Mouse (Mus musculus) midbrain, embryonic 16.5 days (tissue): ENCODE data around the gene Ccdc27. TPM values are rescaled to one million over a fixed set of nuclear protein-coding genes. Genes with fewer than 3 reads are reported as not detected.

Experiments
- ATAC-seq: fragments of 200-750 bp; cut with Nextera tagmentation; 2 replicates; pipeline ENCODE4 v1.8.0; 2017; ENCODE audit warnings: moderate TSS enrichment
- H3K27ac ChIP-seq: fragments of 300-500 bp; sonication (generic); 2 replicates; pipeline ENCODE4 v1.5.1; 2014; ENCODE audit warnings: mild to moderate bottlenecking, low read length, mixed read lengths
- H3K27me3 ChIP-seq: fragments of 300-500 bp; sonication (generic); 2 replicates; pipeline ENCODE4 v1.6.1; 2014; ENCODE audit warnings: low read depth, low read length, mixed read lengths; ENCODE audit not compliant: control insufficient read depth, insufficient read depth
- H3K36me3 ChIP-seq: fragments of 300-500 bp; sonication (generic); 2 replicates; pipeline ENCODE4 v1.6.1; 2014; ENCODE audit warnings: mild to moderate bottlenecking, low read length, moderate library complexity, mixed read lengths; ENCODE audit not compliant: control insufficient read depth, insufficient read depth
- H3K4me1 ChIP-seq: fragments of 300-500 bp; sonication (generic); 2 replicates; pipeline ENCODE4 v1.6.1; 2014; ENCODE audit warnings: mild to moderate bottlenecking, low read length, mixed read lengths; ENCODE audit not compliant: control insufficient read depth, insufficient read depth
- H3K4me2 ChIP-seq: fragments of 300-500 bp; sonication (generic); 2 replicates; pipeline ENCODE4 v1.6.1; 2014; ENCODE audit warnings: mild to moderate bottlenecking, low read length, mixed read lengths
- H3K4me3 ChIP-seq: fragments of 300-500 bp; sonication (generic); 2 replicates; pipeline ENCODE4 v1.5.1; 2014; ENCODE audit warnings: low read depth, mild to moderate bottlenecking, low read length, moderate library complexity, mixed read lengths
- H3K9ac ChIP-seq: fragments of 300-500 bp; sonication (generic); 2 replicates; pipeline ENCODE4 v1.6.1; 2014; ENCODE audit warnings: low read depth, low read length, mixed read lengths
- H3K9me3 ChIP-seq: fragments of 300-500 bp; sonication (generic); replicated peaks from 2 replicates; pipeline ENCODE4 v1.6.1; 2014; ENCODE audit warnings: mild to moderate bottlenecking, low read length, mixed read lengths; ENCODE audit not compliant: control insufficient read depth, poor library complexity, severe bottlenecking
- WGBS: fragments of 180-500 bp; shearing (Covaris S2); extraction: QIAGEN DNeasy Blood & Tissue Kit; methylation state at CpG from one replicate; pipeline ENCODE4 v1.1.7; 2014; 5-methylcytosine and 5-hydroxymethylcytosine counted together
- polyA plus RNA-seq: library from polyadenylated mRNA; unstranded; fragments of >200 nt; fragmentation: Nextera tagmentation; extraction: Ambion mirVana; gene quantifications from 2 replicates; pipeline ENCODE4 v1.2.1, GENCODE M21; 2015

The Ccdc27 gene
- polyA plus RNA-seq, 1 experiment from 2014 or later: not detected

GRCm38 (mm10) chr4:154071521-154071920 is 29.0 kb upstream of the Ccdc27 start:
- Histone ChIP-seq H3K4me1 (peaks cover 4% of the 10 kb centered on the region; the same call in 1 of the 2 replicates), H3K27ac (no peak overlapping the region), H3K27me3 (peaks cover 21% of the 10 kb centered on the region), H3K4me3 (peak overlapping the region; percentile 9), H3K9me3 (no peaks in the 10 kb centered on the region), H3K4me2 (peak overlapping the region; percentile 45), H3K36me3 (no peaks in the 10 kb centered on the region), H3K9ac (0 out of 2 replicates have a peak overlapping the region, but pooled peaks have one; percentile 15)
- no peak for ATAC-seq
- 1% methylated on average over 15 of the region's 20 CpGs for WGBS

- Histone ChIP-seq H3K9ac (no peak overlapping the region), H3K4me2 (no peak overlapping the region), H3K9me3 (no peaks in the 10 kb centered on the region), H3K27ac (no peak overlapping the region), H3K4me1 (peaks cover 4% of the 10 kb centered on the region; the same call in 1 of the 2 replicates), H3K27me3 (peaks cover 21% of the 10 kb centered on the region), H3K36me3 (no peaks in the 10 kb centered on the region), H3K4me3 (no peak overlapping the region)
- WGBS: 0% methylated on average over 5 of the region's 5 CpGs
- no peak for ATAC-seq
Observed at GRCm38 (mm10) chr4:154070896-154071295, 28.4 kb upstream of the Ccdc27 start.

- ATAC-seq: peak; percentile 70
- no peak overlapping the region for H3K4me3 ChIP-seq
- H3K4me1 ChIP-seq: no peaks in the 10 kb centered on the region
- 65% methylated on average over 14 of the region's 14 CpGs for WGBS
- no peaks in the 10 kb centered on the region for H3K36me3 ChIP-seq
- no peak overlapping the region for H3K9ac ChIP-seq
- H3K27ac ChIP-seq: no peak overlapping the region
- peaks cover 4% of the 10 kb centered on the region for H3K27me3 ChIP-seq
- H3K4me2 ChIP-seq: no peak overlapping the region
- no peaks in the 10 kb centered on the region for H3K9me3 ChIP-seq
Observed at GRCm38 (mm10) chr4:154064827-154065773, 22.6 kb upstream of the Ccdc27 start.

GRCm38 (mm10) chr4:154057696-154058095 is 15.2 kb upstream of the Ccdc27 start:
- 65% methylated on average over 4 of the region's 4 CpGs for WGBS
- Histone ChIP-seq H3K27ac (no peak overlapping the region), H3K27me3 (no peaks in the 10 kb centered on the region)

GRCm38 (mm10) chr4:154056661-154057060 is 14.2 kb upstream of the Ccdc27 start:
- no peak for ATAC-seq
- Histone ChIP-seq H3K27me3 (no peaks in the 10 kb centered on the region), H3K4me2 (no peak overlapping the region), H3K36me3 (no peaks in the 10 kb centered on the region), H3K27ac (no peak overlapping the region), H3K4me3 (no peak overlapping the region), H3K9me3 (no peaks in the 10 kb centered on the region), H3K9ac (no peak overlapping the region), H3K4me1 (no peaks in the 10 kb centered on the region)
- WGBS: 49% methylated on average over 2 of the region's 2 CpGs

More at GRCm38 (mm10) chr4:154057696-154058095, 15.2 kb upstream of the Ccdc27 start:
- H3K9ac ChIP-seq: no peak overlapping the region
- no peak overlapping the region for H3K4me3 ChIP-seq
- H3K9me3 ChIP-seq: no peaks in the 10 kb centered on the region
- no peak for ATAC-seq
- H3K4me1 ChIP-seq: no peaks in the 10 kb centered on the region
- no peaks in the 10 kb centered on the region for H3K36me3 ChIP-seq
- H3K4me2 ChIP-seq: no peak overlapping the region

GRCm38 (mm10) chr4:154056046-154056445 is 13.6 kb upstream of the Ccdc27 start:
- Histone ChIP-seq H3K4me1 (no peaks in the 10 kb centered on the region), H3K9me3 (no peaks in the 10 kb centered on the region), H3K27me3 (no peaks in the 10 kb centered on the region), H3K36me3 (no peaks in the 10 kb centered on the region), H3K4me2 (no peak overlapping the region), H3K27ac (no peak overlapping the region), H3K9ac (no peak overlapping the region), H3K4me3 (no peak overlapping the region)
- no peak for ATAC-seq
- 80% methylated on average over 2 of the region's 2 CpGs for WGBS

- H3K4me2 ChIP-seq: no peak overlapping the region
- H3K4me1 ChIP-seq: no peaks in the 10 kb centered on the region
- no peak for ATAC-seq
- H3K36me3 ChIP-seq: no peaks in the 10 kb centered on the region
- H3K27ac ChIP-seq: no peak overlapping the region
- H3K27me3 ChIP-seq: no peaks in the 10 kb centered on the region
- no peak overlapping the region for H3K9ac ChIP-seq
- H3K4me3 ChIP-seq: no peak overlapping the region
- 88% methylated on average over 7 of the region's 7 CpGs for WGBS
- no peaks in the 10 kb centered on the region for H3K9me3 ChIP-seq
Observed at GRCm38 (mm10) chr4:154055482-154055881, 13.0 kb upstream of the Ccdc27 start.

- Histone ChIP-seq H3K9me3 (no peaks in the 10 kb centered on the region), H3K27ac (no peak overlapping the region), H3K27me3 (no peaks in the 10 kb centered on the region), H3K36me3 (no peaks in the 10 kb centered on the region), H3K4me2 (no peak overlapping the region), H3K9ac (no peak overlapping the region), H3K4me1 (no peaks in the 10 kb centered on the region), H3K4me3 (no peak overlapping the region)
- no peak for ATAC-seq
- 54% methylated on average over 4 of the region's 4 CpGs for WGBS
Observed at GRCm38 (mm10) chr4:154053065-154053464, 10.6 kb upstream of the Ccdc27 start.

- no peaks in the 10 kb centered on the region for H3K9me3 ChIP-seq
- no peaks in the 10 kb centered on the region for H3K27me3 ChIP-seq
- H3K4me3 ChIP-seq: no peak overlapping the region
- no peak for ATAC-seq
- H3K27ac ChIP-seq: no peak overlapping the region
- no peak overlapping the region for H3K9ac ChIP-seq
- WGBS: 82% methylated on average over 3 of the region's 3 CpGs
- H3K36me3 ChIP-seq: no peaks in the 10 kb centered on the region
- H3K4me2 ChIP-seq: no peak overlapping the region
- no peaks in the 10 kb centered on the region for H3K4me1 ChIP-seq
Observed at GRCm38 (mm10) chr4:154051401-154051800, 8.9 kb upstream of the Ccdc27 start.
